Mouse (Mus musculus) granulocyte monocyte progenitor cell, adult 5-6 weeks (primary cell): ENCODE measurements around the gene Camta1. TPM values are rescaled to one million over a fixed set of nuclear protein-coding genes. Genes with fewer than 3 reads are reported as not detected.
A peak's percentile ranks its signal among the peaks of the same experiment; 100 is the strongest.

ENCODE experiments used
- ATAC-seq: replicated peaks from 2 replicates; pipeline ENCODE4 v1.8.0; 2016; ENCODE audit warnings: mild to moderate bottlenecking, moderate TSS enrichment, inconsistent platforms; ENCODE audit not compliant: poor library complexity, severe bottlenecking
- total RNA-seq, 2 experiments: library from RNA; stranded (forward) in 1 of 2; stranded (reverse) in 1 of 2; fragments of 200-712, 200-1000 nt in 1 of 2; fragments of >200 nt in 1 of 2; fragmentation: Nextera tagmentation in 1 of 2; gene quantifications; 2 replicates each; pipeline ENCODE4 v1.2.3; 2014 to 2017

The Camta1 gene
- total RNA-seq, 2 experiments from 2014 or later = 31.9 to 35.5 TPM

DNA sequence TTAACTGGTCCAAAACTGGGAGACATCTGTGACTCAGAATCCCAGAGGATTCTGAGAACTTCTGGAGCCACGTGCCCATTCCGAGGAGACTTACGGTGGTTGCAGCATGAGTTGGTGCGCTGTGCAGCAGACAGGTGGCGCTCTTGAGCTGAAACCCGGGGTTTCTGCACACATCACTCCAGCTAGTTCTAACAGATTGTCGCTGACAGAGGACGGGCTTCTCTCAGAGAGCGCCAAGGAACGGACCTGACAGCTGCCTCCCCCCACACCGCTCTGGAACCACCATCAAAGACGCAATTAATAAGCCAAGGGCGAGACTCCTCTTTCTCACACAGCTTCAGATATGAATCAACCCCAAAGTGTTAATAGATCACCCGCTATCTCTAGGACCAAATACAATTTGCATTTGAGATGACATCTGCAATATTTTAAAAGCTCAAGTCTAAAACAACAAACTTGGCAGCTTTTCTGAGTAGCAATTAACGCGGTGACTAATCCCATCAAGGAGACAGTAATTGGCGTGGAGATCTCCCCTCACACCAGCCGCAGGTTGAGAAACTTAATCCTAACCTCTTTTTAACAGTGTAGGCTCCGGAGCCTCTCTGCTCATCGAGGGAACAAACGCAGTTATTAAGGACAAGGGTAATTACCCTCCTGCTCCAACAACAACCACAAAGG, 378.2 kb downstream of the Camta1 start:
- 0 out of 2 replicates have a peak, but pooled peaks have one; percentile 27 for ATAC-seq

DNA sequence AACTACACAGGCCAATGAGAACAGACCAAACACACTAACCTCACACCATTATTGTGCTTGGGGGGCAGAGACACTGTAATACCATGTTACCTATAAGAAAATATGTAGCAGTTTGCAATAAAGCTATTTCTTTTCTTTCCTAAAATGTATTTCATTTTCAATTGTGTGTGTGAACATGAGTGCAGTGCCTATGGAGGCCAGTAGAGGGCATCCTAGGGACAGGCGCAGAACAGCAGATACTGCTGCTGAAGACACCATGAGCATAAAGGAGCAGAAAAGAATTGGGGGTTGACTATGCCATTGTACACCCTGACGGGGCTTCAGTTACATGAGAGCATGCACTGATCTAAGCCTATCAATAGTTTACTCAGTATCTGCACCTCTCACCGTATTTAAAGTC, 380.7 kb downstream of the Camta1 start:
- ATAC-seq = no peak

DNA sequence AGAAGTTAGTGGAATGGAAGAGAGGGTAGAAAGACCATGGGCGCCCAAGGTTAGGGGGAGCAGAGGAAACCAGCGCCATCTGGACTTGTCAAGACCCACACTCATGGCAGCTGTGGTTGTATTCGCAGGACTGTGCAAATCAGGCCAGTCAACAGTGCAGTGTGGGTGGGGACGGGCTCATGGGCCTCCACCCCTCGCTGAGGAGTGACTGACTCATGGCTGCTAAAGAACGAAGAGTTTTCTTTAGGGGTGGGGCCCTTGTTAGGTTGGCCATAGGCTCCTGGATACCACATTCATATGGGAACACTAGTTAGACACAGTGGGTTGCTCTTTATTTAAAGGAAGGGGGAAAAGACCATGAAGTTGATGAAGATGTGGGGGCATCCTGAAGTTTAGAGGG, 383.7 kb downstream of the Camta1 start:
- ATAC-seq = no peak

DNA sequence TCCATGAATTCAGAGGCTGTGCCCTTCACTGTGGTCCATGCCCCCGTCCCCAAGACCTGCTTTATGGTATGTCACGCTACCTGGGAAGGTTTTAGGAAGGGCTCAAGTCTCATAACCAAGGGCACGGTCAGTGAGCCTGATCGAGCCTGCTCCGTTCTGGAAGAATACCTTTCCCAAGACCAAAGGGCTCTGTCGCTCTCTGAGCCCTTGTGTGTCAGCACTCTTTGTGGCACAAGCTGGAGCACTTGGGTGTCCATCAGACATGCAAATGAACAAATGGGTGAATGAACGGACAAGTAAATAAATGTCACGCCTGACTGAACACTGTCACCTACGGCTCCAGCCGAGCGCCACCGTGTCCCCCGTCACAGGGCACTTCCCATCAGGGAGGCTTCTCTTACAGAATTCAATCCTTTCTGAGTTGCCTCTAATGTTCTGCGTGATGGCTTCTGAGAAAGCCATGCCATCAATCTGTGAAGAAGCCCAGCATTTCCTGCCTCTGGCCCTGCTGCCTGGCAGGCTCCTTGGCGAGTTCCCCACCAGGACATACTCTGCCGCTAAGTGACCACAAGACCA, 386.7 kb downstream of the Camta1 start:
- no peak for ATAC-seq

DNA sequence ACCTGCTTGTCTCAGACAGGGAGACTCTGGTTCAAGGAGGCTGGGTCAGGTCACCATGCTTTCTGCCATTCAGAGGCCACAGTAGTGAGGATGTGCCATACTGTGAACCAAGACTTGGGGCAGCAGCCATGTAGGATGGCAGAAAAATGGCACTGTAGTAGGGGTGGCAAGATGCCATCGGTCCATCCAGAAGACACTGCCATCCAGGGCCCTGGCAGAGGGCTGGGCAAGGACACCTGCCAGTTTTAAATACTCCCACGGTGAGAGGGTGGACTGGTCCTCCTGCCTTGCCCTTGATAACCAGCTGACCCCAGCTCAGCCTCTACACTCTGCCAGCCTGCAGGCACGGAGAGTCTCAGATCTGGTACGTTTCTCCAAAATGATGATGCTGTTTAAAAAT, 389.8 kb downstream of the Camta1 start:
- no peak for ATAC-seq

DNA sequence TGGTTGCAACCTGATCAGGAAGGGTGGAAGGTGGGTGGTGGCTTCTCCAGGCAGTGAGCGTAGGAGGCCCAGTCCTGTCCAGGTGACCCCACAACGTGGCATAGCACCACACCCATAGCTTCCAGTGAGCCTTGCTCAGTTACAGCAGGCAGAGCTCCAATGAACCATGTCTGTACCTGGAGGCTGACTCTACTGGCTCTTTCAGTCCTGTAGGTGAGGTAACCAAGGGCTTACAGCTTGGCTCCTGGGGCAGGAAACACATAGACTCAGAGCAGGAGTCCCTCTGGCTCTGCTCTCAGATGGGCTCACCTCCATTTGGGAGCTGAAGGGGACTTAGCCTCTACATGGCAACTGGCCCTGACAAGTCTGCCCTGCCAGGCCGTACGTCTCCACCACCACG, 393.3 kb downstream of the Camta1 start:
- no peak for ATAC-seq

DNA sequence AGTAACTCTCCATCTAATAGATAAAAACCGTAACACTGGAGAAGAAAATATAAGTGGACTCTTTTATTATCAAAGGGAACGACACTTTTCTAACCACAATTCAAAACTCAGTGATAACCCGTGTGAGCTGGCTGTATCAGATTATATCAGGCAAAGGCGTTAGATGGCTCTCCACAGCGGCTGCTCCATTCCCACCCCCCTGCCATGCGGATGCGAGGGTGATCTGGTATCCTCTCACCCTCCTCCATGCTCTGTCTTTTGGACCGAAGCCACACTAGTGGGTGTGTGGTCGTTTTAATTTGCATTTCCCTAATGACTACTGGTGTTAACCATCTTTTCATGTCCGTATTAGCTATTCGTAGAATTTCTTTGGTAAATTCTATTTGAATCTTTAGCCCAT, 403.0 kb downstream of the Camta1 start:
- ATAC-seq = no peak

DNA sequence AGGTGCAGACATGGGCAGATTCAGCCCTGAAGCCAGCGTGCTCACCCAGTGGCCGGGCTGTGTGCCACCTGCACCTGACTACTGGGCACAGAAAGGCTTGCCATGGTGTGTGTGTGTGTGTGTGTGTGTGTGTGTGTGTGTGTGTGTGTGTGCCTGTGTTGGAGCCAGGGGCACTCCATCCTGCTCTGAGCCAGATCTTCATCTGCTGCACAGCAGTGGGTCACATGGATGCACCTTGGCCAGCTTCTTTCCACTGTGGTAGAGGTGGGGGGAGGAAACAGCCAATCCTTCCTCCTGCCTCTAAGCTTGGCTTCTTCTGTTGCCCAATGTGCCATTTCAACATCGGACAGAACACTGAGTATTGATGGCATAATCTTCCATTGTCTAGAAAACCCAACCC, 407.1 kb downstream of the Camta1 start:
- ATAC-seq = no peak

DNA sequence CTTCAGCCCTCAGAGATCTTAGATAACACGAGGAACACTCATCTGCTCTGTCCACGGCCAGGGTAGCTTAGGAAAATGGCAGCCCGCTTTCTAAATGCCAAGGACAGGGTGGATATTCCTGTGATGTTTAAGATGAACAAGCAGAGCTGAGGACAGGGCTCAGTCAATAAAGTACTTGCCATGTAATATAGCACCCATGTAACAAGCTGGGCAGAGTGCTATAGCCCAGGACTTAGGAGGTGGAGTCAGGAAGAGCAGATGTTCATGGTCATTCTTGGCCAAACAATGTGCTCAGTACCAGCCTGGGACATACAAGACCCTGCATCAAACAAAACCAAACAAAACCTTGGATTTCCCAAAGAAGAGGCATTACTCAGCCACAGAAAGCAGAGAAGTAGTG, 407.6 kb downstream of the Camta1 start:
- ATAC-seq = no peak

DNA sequence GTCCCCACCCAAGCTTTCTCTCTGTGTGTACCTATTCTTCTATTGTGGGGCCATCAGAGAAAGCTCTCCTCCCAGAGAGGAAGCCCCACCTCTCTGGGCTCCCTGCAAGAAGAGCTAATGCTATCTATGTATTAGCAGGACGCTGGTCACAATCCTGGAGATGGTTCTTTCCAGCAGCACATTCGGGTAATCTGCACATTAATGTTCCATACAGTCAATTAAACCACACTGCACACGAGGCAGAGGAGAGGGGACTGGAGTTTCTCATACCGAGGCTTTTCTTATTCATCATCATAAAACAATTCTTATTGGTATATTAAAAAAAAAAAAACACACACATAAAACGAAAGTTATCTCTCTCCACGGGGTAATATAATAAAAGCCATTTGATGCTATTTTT, 409.8 kb downstream of the Camta1 start:
- no peak for ATAC-seq

DNA sequence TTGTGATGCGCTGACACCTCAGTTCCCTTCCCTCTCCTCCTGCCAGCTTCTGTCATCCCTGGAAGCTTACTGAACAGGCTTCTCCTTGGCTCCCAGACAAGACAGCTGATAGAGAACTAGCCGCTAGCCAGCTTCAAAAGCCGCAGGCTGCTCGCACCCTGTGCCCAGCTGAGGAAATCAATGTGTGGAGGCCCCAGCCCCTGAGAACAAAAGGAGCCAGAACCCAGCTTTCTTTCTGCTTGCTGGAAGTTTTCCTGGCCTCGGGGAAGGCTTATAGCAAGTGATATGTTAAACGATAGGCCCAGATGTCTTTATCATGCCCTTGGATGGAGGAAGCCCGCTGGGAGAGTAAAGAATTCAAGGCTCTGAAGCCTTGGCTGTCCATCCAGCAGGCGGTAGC, 411.7 kb downstream of the Camta1 start:
- ATAC-seq = no peak

DNA sequence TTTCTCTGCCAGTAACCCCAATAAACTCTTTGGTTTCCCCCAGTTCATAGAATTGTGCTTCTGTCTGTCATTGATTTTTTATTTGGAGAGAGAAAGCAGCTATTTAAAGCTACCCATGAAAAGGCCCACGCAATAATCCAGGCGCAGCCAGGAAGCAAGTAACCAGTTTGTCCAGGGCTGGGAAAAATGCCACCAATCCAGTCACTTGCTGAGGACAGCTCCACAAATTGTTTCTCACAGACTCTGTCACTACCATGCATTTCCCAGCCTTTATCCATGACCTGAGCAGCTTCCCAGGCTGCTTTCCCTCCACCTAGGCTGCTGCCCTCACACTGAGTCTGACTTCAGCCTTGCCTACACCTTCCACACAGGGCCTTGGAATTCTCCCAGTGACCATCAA, 413.3 kb downstream of the Camta1 start:
- no peak for ATAC-seq

DNA sequence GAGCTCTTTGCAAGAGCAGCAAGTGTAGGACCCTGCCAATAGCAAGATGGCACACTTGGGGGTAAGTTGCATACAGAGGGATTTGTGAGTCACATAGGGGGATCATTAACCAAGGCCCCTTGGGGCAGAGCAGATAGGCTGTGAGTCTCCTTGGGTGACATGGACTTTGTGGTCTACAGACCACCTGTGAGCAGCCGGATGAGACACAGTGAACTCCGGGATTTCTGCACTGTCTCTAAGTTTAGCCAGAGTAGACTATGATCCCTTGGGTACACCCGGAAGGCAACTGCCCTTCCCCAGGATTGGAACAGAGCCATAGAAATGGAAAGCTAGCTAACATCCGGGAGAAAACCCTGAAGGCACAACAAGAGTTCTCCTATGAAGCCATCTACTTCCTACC, 417.0 kb downstream of the Camta1 start:
- no peak for ATAC-seq

DNA sequence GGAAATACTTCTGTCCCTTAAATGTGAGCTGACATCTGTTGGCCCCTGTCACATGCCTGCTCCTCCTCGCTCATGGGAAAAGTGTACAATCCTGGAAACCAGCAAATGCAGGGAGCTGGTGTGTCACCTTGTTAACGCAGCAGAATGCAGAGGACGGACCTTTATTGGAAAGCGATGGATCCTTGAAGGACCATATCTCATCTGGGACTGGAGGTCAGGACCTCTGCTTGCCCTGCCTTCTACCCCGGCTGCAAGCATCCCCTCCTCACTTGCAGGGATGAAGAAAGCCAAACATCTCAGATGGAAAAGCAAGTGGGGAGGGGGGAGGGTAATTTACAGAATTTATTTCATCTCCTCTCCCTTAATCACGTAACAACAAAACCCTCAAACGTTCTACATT, 423.1 kb downstream of the Camta1 start:
- no peak for ATAC-seq

DNA sequence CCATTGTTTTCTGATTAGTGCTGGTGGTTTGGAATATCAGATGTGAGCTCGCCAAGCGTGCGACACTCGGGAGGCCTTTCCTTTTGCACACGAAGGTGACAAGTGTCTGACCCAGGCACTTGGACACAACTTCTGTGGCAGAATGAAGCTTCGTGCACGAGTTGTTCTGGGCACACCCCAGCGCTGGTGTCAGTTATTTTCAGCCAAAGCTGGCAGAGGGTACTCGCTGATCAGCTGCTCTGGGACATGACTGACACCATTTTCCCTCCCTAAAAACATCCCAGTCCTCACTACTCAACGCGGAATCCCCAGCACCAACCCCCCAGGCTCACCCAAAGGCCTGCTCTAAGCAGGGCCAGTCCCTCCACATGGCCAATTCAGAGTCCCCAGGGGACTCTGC, 423.8 kb downstream of the Camta1 start:
- ATAC-seq = no peak

DNA sequence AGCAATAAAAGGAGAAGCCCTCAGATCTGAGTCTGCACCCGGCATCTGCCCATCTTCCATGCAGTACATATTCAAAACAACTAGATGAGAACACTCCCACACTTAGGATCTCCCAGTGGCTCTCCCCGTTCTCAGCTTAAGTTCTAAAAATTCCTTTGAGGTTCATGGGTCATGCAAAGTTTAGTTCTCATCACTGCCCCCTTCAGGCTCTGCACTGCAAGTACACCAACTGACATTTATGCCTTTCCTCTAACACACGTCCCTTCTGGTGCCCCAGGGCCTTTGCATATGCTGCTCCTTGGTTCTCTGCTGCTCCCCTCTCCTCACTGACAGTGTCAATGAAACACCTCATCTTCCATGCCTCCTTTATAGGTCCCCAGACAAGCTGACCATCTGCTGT, 436.5 kb downstream of the Camta1 start:
- ATAC-seq = no peak

DNA sequence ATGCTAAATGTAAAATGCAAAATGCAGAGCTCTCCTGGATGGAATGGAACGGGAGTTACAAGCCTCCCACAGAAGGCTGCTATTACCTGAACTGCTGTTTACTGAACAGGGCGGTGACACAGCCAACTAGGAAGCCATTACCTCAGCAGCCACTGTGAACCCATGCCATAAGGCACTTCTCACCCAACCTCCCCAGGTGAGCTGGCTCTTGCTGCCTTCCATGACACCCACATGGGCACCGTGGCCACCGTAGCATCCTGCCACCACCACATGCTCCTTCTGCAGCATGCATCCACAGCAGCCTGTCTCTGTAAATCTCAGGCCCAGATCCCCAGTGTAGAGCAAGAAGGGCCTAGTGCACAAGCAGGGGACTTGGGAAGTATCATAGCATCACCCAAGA, 438.8 kb downstream of the Camta1 start:
- no peak for ATAC-seq

DNA sequence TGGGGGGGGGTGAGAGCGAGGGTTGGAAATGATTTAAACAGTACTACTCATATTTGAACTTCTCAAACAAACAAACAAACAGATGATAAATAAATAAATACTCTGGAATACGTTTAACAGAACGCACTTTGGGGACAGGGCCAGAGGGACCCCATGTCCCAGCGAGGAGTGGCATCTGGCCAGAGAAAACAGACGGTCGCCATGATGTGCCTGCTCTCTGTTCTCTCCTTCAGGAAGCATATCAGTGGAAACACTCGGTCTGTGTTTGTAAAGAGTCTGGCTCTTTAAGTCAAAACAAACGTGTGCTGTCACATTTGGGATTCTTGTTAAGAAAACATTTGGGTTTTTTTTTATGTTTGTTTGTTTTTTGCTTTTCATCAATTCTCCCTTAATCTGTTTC, 439.3 kb downstream of the Camta1 start:
- no peak for ATAC-seq

DNA sequence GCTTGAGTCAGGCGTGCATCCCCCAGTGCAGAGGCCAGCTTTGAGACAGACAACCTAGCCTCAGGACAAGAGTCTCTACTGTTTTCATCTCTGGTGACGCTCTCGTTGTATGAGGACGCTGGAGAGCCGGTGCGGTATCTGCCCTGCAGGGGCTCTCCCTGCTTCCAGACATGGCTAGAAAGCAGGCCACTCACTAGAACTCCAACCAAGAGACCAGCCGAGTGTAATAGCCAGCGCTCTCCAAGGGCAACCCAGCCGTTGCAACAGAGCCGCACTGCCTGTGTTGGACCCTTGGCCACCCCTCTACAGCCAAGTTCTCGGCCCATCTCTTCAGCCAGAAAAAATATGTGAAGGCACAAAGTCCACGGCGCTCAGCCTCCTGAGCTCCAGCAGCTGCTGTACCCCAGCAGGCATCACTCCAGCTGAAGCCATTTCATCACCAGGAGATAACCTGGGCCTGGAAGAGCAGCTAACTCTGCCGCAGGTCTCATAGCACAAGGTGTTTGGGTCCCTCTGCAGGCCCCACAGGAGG, 443.3 kb downstream of the Camta1 start:
- no peak for ATAC-seq

DNA sequence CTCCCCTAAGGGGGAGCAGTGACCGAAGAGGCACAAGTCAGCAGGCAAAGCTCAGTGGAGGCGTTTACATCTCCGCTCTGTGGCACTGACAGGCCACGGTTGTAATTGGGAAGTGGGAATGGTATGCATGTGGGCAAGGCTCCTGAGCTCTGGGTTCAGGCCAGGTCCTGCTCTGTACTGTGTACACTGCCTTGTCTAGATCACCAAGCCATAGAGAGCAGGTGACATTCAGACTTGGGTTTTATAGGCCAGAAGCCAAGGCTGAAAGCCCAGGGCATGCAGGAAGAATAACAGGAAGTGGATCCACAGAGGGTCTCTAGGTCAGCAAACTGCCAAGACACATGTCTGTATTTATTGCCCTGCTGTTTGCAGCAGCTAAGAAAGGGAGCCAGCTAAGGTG, 445.9 kb downstream of the Camta1 start:
- no peak for ATAC-seq

DNA sequence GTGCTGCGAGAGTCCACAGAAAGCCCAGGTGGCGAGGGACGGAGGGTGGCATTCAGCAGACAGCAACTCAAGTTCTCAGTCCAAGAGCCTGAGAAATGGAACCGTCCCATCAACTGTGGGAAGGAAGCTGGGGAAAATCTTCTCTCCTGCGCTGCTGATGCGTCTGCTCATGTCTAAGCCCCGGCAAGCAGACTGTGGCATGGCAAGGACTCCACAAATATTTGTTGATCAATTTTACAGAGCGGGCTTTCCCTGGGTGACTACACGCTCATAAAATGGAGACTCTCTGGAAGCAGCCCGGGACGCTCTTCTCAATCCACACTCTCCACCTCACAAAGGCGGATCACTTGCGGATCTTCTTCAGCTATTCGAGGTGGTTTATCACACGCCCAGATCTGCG, 446.3 kb downstream of the Camta1 start:
- no peak for ATAC-seq

DNA sequence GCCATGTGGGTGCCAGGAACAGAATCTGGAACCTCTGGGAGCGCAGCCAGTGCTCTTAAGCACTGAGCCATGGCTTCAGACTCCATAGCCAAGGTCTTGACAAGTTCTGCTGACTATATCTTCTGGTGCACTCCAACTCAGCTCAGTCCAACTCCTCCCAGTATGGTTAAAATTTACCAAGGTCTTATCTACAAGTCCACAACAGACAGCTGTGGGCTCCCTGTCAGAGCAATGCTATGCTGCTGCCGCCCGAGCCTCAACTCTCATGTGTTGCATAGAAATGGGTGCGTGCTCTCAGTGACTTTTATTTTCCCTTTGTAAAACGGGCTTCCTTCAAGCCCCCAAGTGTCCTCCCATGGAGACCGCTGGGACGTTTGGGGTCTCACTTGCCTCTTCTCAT, 446.7 kb downstream of the Camta1 start:
- no peak for ATAC-seq
